Mouse (Mus musculus): ENCODE data around the gene Wdr1.

DNA sequence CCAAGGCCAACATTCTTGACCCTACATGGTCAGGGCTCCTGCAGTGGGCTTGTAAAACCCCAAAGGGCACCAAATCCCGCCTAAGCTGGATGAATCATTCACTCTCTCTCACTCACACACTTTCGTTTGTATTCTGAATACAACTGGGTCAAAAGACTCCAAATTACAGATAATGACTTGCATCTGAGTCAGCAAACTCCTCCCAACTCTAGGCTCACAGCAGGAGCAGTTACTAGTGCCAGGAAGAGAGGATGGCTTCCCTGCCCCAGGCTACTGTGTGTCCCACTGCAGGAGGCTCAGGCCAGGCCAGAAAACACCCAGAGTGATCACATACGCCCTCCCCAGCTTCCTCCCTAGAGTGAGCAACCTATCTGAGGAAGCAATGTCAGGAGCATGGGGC is 9.1 kb downstream of the Wdr1 start:
- no peak for TF ChIP-seq CTCF (IDR thresholded peaks at IDR 0.05; ENCODE audit: low read depth)
- TF ChIP-seq EP300 (IDR thresholded peaks at IDR 0.05; ENCODE audit: low read depth) = no peak
